Mouse (Mus musculus): ENCODE measurements at regions not wholly inside any gene's neighbourhood (a gene's known extent, or its start where the extent isn't known, plus 50 kb on each side); places are given as distances from the start of the nearest gene placed in this dataset.

DNA sequence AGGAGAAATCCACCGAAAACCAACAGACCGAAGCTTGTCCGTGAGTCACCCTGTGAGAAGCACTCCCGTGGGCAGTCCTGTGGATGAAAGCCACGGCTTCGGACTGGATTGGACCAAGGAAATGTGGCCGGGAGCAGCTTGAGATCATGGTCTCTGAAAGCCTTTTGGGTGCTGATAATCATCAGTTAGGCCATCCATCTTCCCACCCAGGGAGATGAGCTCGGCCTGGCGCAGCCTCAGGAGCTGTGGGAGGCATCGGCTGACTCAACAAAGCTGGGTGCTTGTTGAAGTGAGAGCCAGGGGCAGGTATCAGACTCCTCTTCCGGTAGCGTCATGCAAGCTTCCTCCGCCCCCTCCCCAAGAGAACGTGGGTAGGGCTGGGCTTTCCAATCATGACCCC lies 582.2 kb upstream of the Gm19410 start:
- Histone ChIP-seq H3K9me3 (replicated peaks; ENCODE audit: control insufficient read depth, low read length) (no peaks in the 10 kb centered on the region), H3K4me2 (no peak overlapping the region), H3K27ac (ENCODE audit: low read depth, low read length) (no peak overlapping the region), H3K9ac (ENCODE audit: low read depth, low read length) (no peak overlapping the region), H3K4me3 (ENCODE audit: low read depth, low read length) (no peak overlapping the region), H3K36me3 (ENCODE audit: control insufficient read depth, insufficient read depth, low read length) (no peaks in the 10 kb centered on the region), H3K27me3 (ENCODE audit: control insufficient read depth, insufficient read depth, low read length) (no peaks in the 10 kb centered on the region), H3K4me1 (ENCODE audit: control insufficient read depth, insufficient read depth, low read length) (no peaks in the 10 kb centered on the region)
- 74% methylated on average over 14 of the region's 14 CpGs for WGBS (ENCODE audit: insufficient replicate concordance)
- ATAC-seq (replicated peaks; ENCODE audit: insufficient number of reproducible peaks, low FRiP score, low TSS enrichment) = no peak

DNA sequence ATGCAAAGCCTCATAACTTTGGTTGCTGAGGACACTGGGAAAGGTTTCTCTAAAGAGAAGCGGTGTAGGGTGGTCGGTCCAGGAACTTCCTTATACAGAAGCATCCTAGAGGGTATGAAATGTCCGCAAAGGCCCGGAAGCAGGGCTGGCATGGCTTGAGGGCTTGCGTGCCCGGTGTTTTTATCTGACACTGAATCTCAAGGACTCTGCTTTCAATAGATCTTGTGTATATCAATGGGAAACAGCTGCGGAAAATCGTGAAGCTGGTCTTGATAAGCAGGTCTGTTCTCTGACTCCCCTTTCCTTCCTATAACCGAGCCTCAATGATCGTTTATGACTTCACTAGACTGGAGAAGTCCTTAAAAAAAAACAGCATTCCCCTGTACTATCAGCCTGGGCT lies 580.4 kb upstream of the Gm19410 start:
- Histone ChIP-seq H3K27ac (ENCODE audit: low read depth, low read length) (no peak overlapping the region), H3K27me3 (ENCODE audit: control insufficient read depth, insufficient read depth, low read length) (no peaks in the 10 kb centered on the region), H3K9ac (ENCODE audit: low read depth, low read length) (no peak overlapping the region), H3K4me2 (no peak overlapping the region), H3K36me3 (ENCODE audit: control insufficient read depth, insufficient read depth, low read length) (no peaks in the 10 kb centered on the region), H3K9me3 (replicated peaks; ENCODE audit: control insufficient read depth, low read length) (no peaks in the 10 kb centered on the region), H3K4me3 (ENCODE audit: low read depth, low read length) (no peak overlapping the region), H3K4me1 (ENCODE audit: control insufficient read depth, insufficient read depth, low read length) (no peaks in the 10 kb centered on the region)
- no peak for ATAC-seq (replicated peaks; ENCODE audit: insufficient number of reproducible peaks, low FRiP score, low TSS enrichment)
- WGBS (ENCODE audit: insufficient replicate concordance) = 64% methylated on average over 10 of the region's 10 CpGs

GRCm38 (mm10) chr8:35188531-35188930 lies 577.1 kb upstream of the Gm19410 start:
- no peak overlapping the region for H3K4me3 ChIP-seq (ENCODE audit: low read depth, low read length)
- H3K36me3 ChIP-seq (ENCODE audit: control insufficient read depth, insufficient read depth, low read length) = no peaks in the 10 kb centered on the region
- 83% methylated on average over 8 of the region's 8 CpGs for WGBS (ENCODE audit: insufficient replicate concordance)
- H3K27me3 ChIP-seq (ENCODE audit: control insufficient read depth, insufficient read depth, low read length) = no peaks in the 10 kb centered on the region
- no peak overlapping the region for H3K4me2 ChIP-seq
- ATAC-seq (replicated peaks; ENCODE audit: insufficient number of reproducible peaks, low FRiP score, low TSS enrichment) = no peak
- no peak overlapping the region for H3K9ac ChIP-seq (ENCODE audit: low read depth, low read length)
- no peaks in the 10 kb centered on the region for H3K4me1 ChIP-seq (ENCODE audit: control insufficient read depth, insufficient read depth, low read length)
- no peak overlapping the region for H3K27ac ChIP-seq (ENCODE audit: low read depth, low read length)
- H3K9me3 ChIP-seq (replicated peaks; ENCODE audit: control insufficient read depth, low read length) = no peaks in the 10 kb centered on the region

DNA sequence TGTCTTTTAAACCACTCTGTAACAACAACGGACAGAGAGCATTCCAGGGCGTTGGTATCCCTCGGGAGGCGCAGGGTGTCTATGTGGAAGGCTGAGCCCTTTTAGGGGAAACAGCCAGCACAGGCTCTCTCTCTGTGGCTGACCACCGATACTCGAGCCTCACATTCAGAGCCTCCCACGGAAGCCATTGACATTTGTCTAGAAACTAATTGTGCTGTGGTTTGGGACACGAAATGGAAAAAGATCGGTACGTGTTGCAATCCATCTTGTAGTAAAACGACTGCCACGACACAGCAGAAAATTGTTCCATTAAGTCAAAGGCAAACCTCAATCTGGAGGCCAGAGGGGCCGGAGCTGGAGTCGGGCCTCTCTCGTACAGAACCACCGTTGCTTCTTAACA lies 575.9 kb upstream of the Gm19410 start:
- 73% methylated on average over 16 of the region's 16 CpGs for WGBS (ENCODE audit: insufficient replicate concordance)
- H3K9ac ChIP-seq (ENCODE audit: low read depth, low read length) = no peak overlapping the region
- ATAC-seq (replicated peaks; ENCODE audit: insufficient number of reproducible peaks, low FRiP score, low TSS enrichment) = no peak
- no peaks in the 10 kb centered on the region for H3K9me3 ChIP-seq (replicated peaks; ENCODE audit: control insufficient read depth, low read length)
- no peak overlapping the region for H3K4me2 ChIP-seq
- no peak overlapping the region for H3K4me3 ChIP-seq (ENCODE audit: low read depth, low read length)
- H3K27ac ChIP-seq (ENCODE audit: low read depth, low read length) = no peak overlapping the region
- no peaks in the 10 kb centered on the region for H3K4me1 ChIP-seq (ENCODE audit: control insufficient read depth, insufficient read depth, low read length)
- H3K36me3 ChIP-seq (ENCODE audit: control insufficient read depth, insufficient read depth, low read length) = no peaks in the 10 kb centered on the region
- no peaks in the 10 kb centered on the region for H3K27me3 ChIP-seq (ENCODE audit: control insufficient read depth, insufficient read depth, low read length)

GRCm38 (mm10) chr8:35192515-35192914 lies 573.1 kb upstream of the Gm19410 start:
- no peak for ATAC-seq (replicated peaks; ENCODE audit: insufficient number of reproducible peaks, low FRiP score, low TSS enrichment)
- no peaks in the 10 kb centered on the region for H3K27me3 ChIP-seq (ENCODE audit: control insufficient read depth, insufficient read depth, low read length)
- H3K4me2 ChIP-seq = no peak overlapping the region
- H3K9ac ChIP-seq (ENCODE audit: low read depth, low read length) = no peak overlapping the region
- H3K4me3 ChIP-seq (ENCODE audit: low read depth, low read length) = no peak overlapping the region
- no peaks in the 10 kb centered on the region for H3K36me3 ChIP-seq (ENCODE audit: control insufficient read depth, insufficient read depth, low read length)
- H3K9me3 ChIP-seq (replicated peaks; ENCODE audit: control insufficient read depth, low read length) = no peaks in the 10 kb centered on the region
- H3K27ac ChIP-seq (ENCODE audit: low read depth, low read length) = no peak overlapping the region
- no peaks in the 10 kb centered on the region for H3K4me1 ChIP-seq (ENCODE audit: control insufficient read depth, insufficient read depth, low read length)
- 46% methylated on average over 3 of the region's 3 CpGs for WGBS (ENCODE audit: insufficient replicate concordance)

GRCm38 (mm10) chr8:35193771-35194170 lies 571.8 kb upstream of the Gm19410 start:
- H3K27ac ChIP-seq (ENCODE audit: low read depth, low read length) = no peak overlapping the region
- no peak overlapping the region for H3K9ac ChIP-seq (ENCODE audit: low read depth, low read length)
- WGBS (ENCODE audit: insufficient replicate concordance) = 43% methylated on average over 1 of the region's 1 CpGs
- no peaks in the 10 kb centered on the region for H3K9me3 ChIP-seq (replicated peaks; ENCODE audit: control insufficient read depth, low read length)
- H3K4me2 ChIP-seq = no peak overlapping the region
- no peak for ATAC-seq (replicated peaks; ENCODE audit: insufficient number of reproducible peaks, low FRiP score, low TSS enrichment)
- H3K36me3 ChIP-seq (ENCODE audit: control insufficient read depth, insufficient read depth, low read length) = no peaks in the 10 kb centered on the region
- H3K4me3 ChIP-seq (ENCODE audit: low read depth, low read length) = no peak overlapping the region
- H3K4me1 ChIP-seq (ENCODE audit: control insufficient read depth, insufficient read depth, low read length) = no peaks in the 10 kb centered on the region
- no peaks in the 10 kb centered on the region for H3K27me3 ChIP-seq (ENCODE audit: control insufficient read depth, insufficient read depth, low read length)

GRCm38 (mm10) chr8:35196189-35196588 lies 569.4 kb upstream of the Gm19410 start:
- Histone ChIP-seq H3K27me3 (ENCODE audit: control insufficient read depth, insufficient read depth, low read length) (no peaks in the 10 kb centered on the region), H3K4me3 (ENCODE audit: low read depth, low read length) (no peak overlapping the region), H3K4me2 (no peak overlapping the region), H3K36me3 (ENCODE audit: control insufficient read depth, insufficient read depth, low read length) (no peaks in the 10 kb centered on the region), H3K4me1 (ENCODE audit: control insufficient read depth, insufficient read depth, low read length) (no peaks in the 10 kb centered on the region), H3K9ac (ENCODE audit: low read depth, low read length) (no peak overlapping the region), H3K27ac (ENCODE audit: low read depth, low read length) (no peak overlapping the region), H3K9me3 (replicated peaks; ENCODE audit: control insufficient read depth, low read length) (no peaks in the 10 kb centered on the region)
- ATAC-seq (replicated peaks; ENCODE audit: insufficient number of reproducible peaks, low FRiP score, low TSS enrichment) = no peak
- 61% methylated on average over 4 of the region's 4 CpGs for WGBS (ENCODE audit: insufficient replicate concordance)

GRCm38 (mm10) chr8:35198766-35199165 lies 566.8 kb upstream of the Gm19410 start:
- no peak overlapping the region for H3K27ac ChIP-seq (ENCODE audit: low read depth, low read length)
- H3K9ac ChIP-seq (ENCODE audit: low read depth, low read length) = no peak overlapping the region
- no peak overlapping the region for H3K4me3 ChIP-seq (ENCODE audit: low read depth, low read length)
- H3K4me2 ChIP-seq = no peak overlapping the region
- ATAC-seq (replicated peaks; ENCODE audit: insufficient number of reproducible peaks, low FRiP score, low TSS enrichment) = no peak
- no peaks in the 10 kb centered on the region for H3K9me3 ChIP-seq (replicated peaks; ENCODE audit: control insufficient read depth, low read length)
- H3K36me3 ChIP-seq (ENCODE audit: control insufficient read depth, insufficient read depth, low read length) = no peaks in the 10 kb centered on the region
- no peaks in the 10 kb centered on the region for H3K27me3 ChIP-seq (ENCODE audit: control insufficient read depth, insufficient read depth, low read length)
- 64% methylated on average over 2 of the region's 2 CpGs for WGBS (ENCODE audit: insufficient replicate concordance)
- no peaks in the 10 kb centered on the region for H3K4me1 ChIP-seq (ENCODE audit: control insufficient read depth, insufficient read depth, low read length)

- Histone ChIP-seq H3K36me3 (ENCODE audit: control insufficient read depth, insufficient read depth, low read length) (no peaks in the 10 kb centered on the region), H3K4me2 (0 out of 2 replicates have a peak overlapping the region, but pooled peaks have one; percentile 2), H3K4me3 (ENCODE audit: low read depth, low read length) (no peak overlapping the region), H3K27me3 (ENCODE audit: control insufficient read depth, insufficient read depth, low read length) (no peaks in the 10 kb centered on the region), H3K9ac (ENCODE audit: low read depth, low read length) (no peak overlapping the region; the same call in 1 of the 2 replicates), H3K9me3 (replicated peaks; ENCODE audit: control insufficient read depth, low read length) (no peaks in the 10 kb centered on the region), H3K27ac (ENCODE audit: low read depth, low read length) (no peak overlapping the region), H3K4me1 (ENCODE audit: control insufficient read depth, insufficient read depth, low read length) (peaks cover 14% of the 10 kb centered on the region)
- 45% methylated on average over 12 of the region's 12 CpGs for WGBS (ENCODE audit: insufficient replicate concordance)
- ATAC-seq (replicated peaks; ENCODE audit: insufficient number of reproducible peaks, low FRiP score, low TSS enrichment) = no peak
Measured at GRCm38 (mm10) chr8:35201416-35201815, 564.2 kb upstream of the Gm19410 start.
